Mouse (Mus musculus) liver, embryonic 14.5 days (tissue): ENCODE results near the gene Zpbp2. TPM values are rescaled to one million over a fixed set of nuclear protein-coding genes. Genes with fewer than 3 reads are reported as not detected.

Experiments
- ATAC-seq: fragments of 200-750 bp; cut with Nextera tagmentation; 2 replicates; pipeline ENCODE4 v1.8.0; 2017; ENCODE audit warnings: moderate number of reproducible peaks, mild to moderate bottlenecking, moderate library complexity; ENCODE audit not compliant: insufficient read depth
- DNase-seq, 3 experiments: peaks; one replicate each; pipeline ENCODE4 v3.0.0-alpha.2; 2012 to 2013; ENCODE audit warnings: low read depth in 3 of 3, low spot score in 3 of 3
- H3K27ac ChIP-seq: fragments of 300-500 bp; sonication (generic); 2 replicates; pipeline ENCODE4 v1.5.1; 2014; ENCODE audit warnings: moderate library complexity, mild to moderate bottlenecking, control low read depth, inconsistent platforms
- H3K27me3 ChIP-seq: fragments of 300-500 bp; sonication (generic); 2 replicates; pipeline ENCODE4 v1.6.1; 2014; ENCODE audit warnings: mild to moderate bottlenecking, low read length, moderate library complexity; ENCODE audit not compliant: control insufficient read depth, insufficient read depth
- H3K36me3 ChIP-seq: fragments of 300-500 bp; sonication (generic); replicated peaks from 2 replicates; pipeline ENCODE4 v1.6.1; 2014; ENCODE audit warnings: low read depth; ENCODE audit not compliant: control insufficient read depth, insufficient read depth
- H3K4me1 ChIP-seq, 2 experiments: fragments of 200-500 bp in 1 of 2; fragments of 300-500 bp in 1 of 2; sonication (generic) in 1 of 2; replicated peaks; 2 replicates each; pipeline ENCODE4 v1.6.1; 2012 to 2014; ENCODE audit warnings: antibody characterized with exemption in 1 of 2, inconsistent platforms in 1 of 2, low read length in 1 of 2; ENCODE audit not compliant: control insufficient read depth in 2 of 2, insufficient read depth in 2 of 2
- H3K4me2 ChIP-seq: fragments of 300-500 bp; sonication (generic); 2 replicates; pipeline ENCODE4 v1.6.1; 2014; ENCODE audit warnings: low read depth, mild to moderate bottlenecking, control low read depth, moderate library complexity
- H3K4me3 ChIP-seq, 2 experiments: fragments of 200-500 bp in 1 of 2; fragments of 300-500 bp in 1 of 2; sonication (generic) in 1 of 2; 2 replicates each; pipeline ENCODE4 v1.5.1; 2012 to 2014; ENCODE audit warnings: low read depth in 2 of 2, low read length in 2 of 2, mild to moderate bottlenecking in 2 of 2, control low read depth in 1 of 2, inconsistent platforms in 1 of 2, moderate library complexity in 1 of 2; ENCODE audit not compliant: insufficient read depth in 1 of 2
- H3K9ac ChIP-seq: fragments of 300-500 bp; sonication (generic); replicated peaks from 2 replicates; pipeline ENCODE4 v1.6.1; 2014; ENCODE audit warnings: mild to moderate bottlenecking, control low read depth, moderate library complexity
- H3K9me3 ChIP-seq: fragments of 300-500 bp; sonication (generic); 2 replicates; pipeline ENCODE4 v1.6.1; 2016; ENCODE audit warnings: low read length, mixed read lengths; ENCODE audit not compliant: control insufficient read depth
- CTCF ChIP-seq: IDR thresholded peaks from 2 replicates; pipeline ENCODE4 v1.5.1; 2016; ENCODE audit warnings: antibody characterized with exemption, low read depth, control low read depth
- EP300 ChIP-seq: IDR thresholded peaks from 2 replicates; pipeline ENCODE4 v1.6.1; 2016; ENCODE audit warnings: antibody characterized with exemption, low read depth
- WGBS: fragments of 180-500 bp; shearing (Covaris S2); extraction: QIAGEN DNeasy Blood & Tissue Kit; methylation state at CpG from one replicate; pipeline ENCODE4 v1.1.7; 2014; ENCODE audit not compliant: insufficient replicate concordance; 5-methylcytosine and 5-hydroxymethylcytosine counted together
- polyA plus RNA-seq, 2 experiments: library from polyadenylated mRNA; depleted of rRNA in 1 of 2; stranded (reverse) in 1 of 2; unstranded in 1 of 2; fragments of >200 nt; fragmentation: Nextera tagmentation in 1 of 2; extraction: Ambion mirVana in 1 of 2; gene quantifications; 2 replicates each; pipeline versions ENCODE4 v1.2.1 to v1.2.3; 2012 to 2014

The Zpbp2 gene
- polyA plus RNA-seq, 2 experiments: 0.44 to 0.76 TPM

DNA sequence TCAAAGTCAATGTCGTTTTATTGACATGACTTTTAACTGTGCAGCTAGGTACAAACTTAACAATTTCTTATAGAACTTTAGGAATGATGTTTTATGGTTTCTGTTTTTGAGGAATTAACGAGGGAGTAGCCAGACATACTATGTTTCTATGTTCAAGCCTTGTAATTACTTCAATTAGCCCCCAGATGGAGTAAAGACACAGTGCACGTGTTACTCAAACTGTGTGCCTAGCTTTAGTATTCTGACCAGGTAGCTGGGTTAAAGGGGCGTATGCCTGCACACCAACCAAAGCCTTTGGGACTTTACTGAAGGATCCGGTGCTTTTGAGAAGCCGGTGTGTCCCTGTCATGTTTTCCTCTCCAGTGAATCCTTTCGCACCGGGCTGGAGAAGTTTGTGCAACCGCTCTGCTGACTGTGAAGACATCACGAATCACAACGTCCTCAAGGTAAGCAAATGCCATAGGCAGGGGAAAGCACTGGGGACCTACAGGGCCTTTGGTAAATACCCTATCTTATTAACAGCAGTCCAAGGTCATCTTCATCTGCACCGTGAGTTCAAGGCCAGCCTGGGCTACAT is 4.3 kb downstream of the Zpbp2 start:
- 57% methylated on average over 12 of the region's 12 CpGs for WGBS
- TF ChIP-seq CTCF (peak; percentile 57), EP300 (no peak)

GRCm38 (mm10) chr11:98560942-98561341 is 10.0 kb downstream of the Zpbp2 start:
- 32% methylated on average over 7 of the region's 7 CpGs for WGBS
- no peak for ATAC-seq
- TF ChIP-seq EP300 (no peak), CTCF (no peak)

More for the DNA sequence above, 4.3 kb downstream of the Zpbp2 start:
- no peaks in the 10 kb centered on the region for H3K36me3 ChIP-seq
- peaks cover 4% of the 10 kb centered on the region for H3K27me3 ChIP-seq
- H3K27ac ChIP-seq: no peak overlapping the region
- no peak overlapping the region for H3K9ac ChIP-seq
- H3K4me2 ChIP-seq: no peak overlapping the region
- H3K4me3 ChIP-seq: no peak overlapping the region
- no peaks in the 10 kb centered on the region for H3K9me3 ChIP-seq
- peaks cover 10 to 12% of the 10 kb centered on the region in 2 experiments for H3K4me1 ChIP-seq
- DNase-seq (no peak), ATAC-seq (no peak)

DNA sequence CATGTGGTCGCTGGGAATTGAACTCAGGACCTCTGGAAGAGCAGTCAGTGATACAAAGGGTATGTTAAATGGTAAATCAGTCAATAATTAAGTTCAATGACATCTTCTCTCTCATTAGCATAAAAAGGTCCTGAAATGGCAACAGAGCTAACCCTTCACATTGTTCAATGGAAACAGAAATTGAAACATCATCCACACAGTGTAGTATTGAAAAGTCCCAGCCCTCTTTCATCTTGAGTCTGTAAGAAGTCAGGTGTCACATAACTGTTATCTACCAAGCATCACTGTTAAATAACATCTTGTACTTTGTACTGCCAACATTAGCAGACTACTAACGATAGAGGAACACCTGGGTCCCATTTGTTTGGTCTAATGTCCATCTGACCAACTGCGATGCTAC is 12.1 kb downstream of the Zpbp2 start:
- 73% methylated on average over 3 of the region's 3 CpGs for WGBS
- Histone ChIP-seq H3K9ac (no peak overlapping the region), H3K4me2 (no peak overlapping the region), H3K27ac (no peak overlapping the region), H3K9me3 (no peaks in the 10 kb centered on the region), H3K4me3 (no peak overlapping the region), H3K4me1 (peaks cover 0 to 1% of the 10 kb centered on the region in 2 experiments; a peak in 1 of 4 replicates), H3K36me3 (no peaks in the 10 kb centered on the region), H3K27me3 (no peaks in the 10 kb centered on the region; the same call in 1 of the 2 replicates)
- TF ChIP-seq EP300 (no peak), CTCF (no peak)
- DNase-seq (no peak), ATAC-seq (no peak)

More at GRCm38 (mm10) chr11:98560942-98561341, 10.0 kb downstream of the Zpbp2 start:
- no peaks in the 10 kb centered on the region for H3K9me3 ChIP-seq
- no peak overlapping the region for H3K27ac ChIP-seq
- H3K4me3 ChIP-seq: no peak overlapping the region
- DNase-seq: no peak
- H3K4me2 ChIP-seq: no peak overlapping the region
- no peaks in the 10 kb centered on the region for H3K36me3 ChIP-seq
- no peaks in the 10 kb centered on the region; the same call in 1 of the 2 replicates for H3K27me3 ChIP-seq
- peaks cover 0 to 1% of the 10 kb centered on the region in 2 experiments; a peak in 1 of 4 replicates for H3K4me1 ChIP-seq
- H3K9ac ChIP-seq: no peak overlapping the region

DNA sequence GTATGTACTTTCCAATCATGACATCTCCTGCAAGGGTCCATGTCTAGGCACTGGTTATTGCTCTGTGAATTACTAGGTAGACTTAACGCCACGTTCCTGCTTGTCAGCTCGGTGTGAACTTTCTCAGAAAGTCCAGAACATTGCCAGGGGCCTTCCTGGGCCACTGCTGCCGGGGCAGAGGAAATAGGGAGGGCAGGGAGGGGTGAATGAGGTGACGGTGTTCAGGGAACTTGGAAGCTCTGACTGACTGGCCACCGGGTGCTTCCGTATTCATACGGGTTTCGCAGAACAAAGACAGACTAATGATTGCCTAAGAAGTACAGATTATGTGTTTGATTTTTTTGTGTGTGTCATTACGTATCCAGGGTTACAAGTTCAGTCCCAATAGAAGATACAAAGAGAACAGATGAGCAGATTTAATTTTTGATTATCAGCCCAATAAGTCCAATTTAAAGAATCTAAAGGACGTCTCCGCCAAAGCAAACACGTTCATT is 13.1 kb downstream of the Zpbp2 start:
- Histone ChIP-seq H3K9ac (no peak overlapping the region), H3K4me1 (peaks cover 0 to 1% of the 10 kb centered on the region in 2 experiments; a peak in 1 of 4 replicates), H3K27me3 (no peaks in the 10 kb centered on the region; the same call in 1 of the 2 replicates), H3K4me2 (no peak overlapping the region), H3K4me3 (no peak overlapping the region), H3K36me3 (no peaks in the 10 kb centered on the region), H3K9me3 (peaks cover 2% of the 10 kb centered on the region; the same call in 1 of the 2 replicates), H3K27ac (no peak overlapping the region)
- DNase-seq (no peak), ATAC-seq (no peak)
- WGBS: 57% methylated on average over 13 of the region's 13 CpGs
- TF ChIP-seq CTCF (no peak), EP300 (no peak)

GRCm38 (mm10) chr11:98568326-98568725 is 17.4 kb downstream of the Zpbp2 start:
- H3K27ac ChIP-seq: no peak overlapping the region
- DNase-seq (no peak), ATAC-seq (no peak)
- no peaks in the 10 kb centered on the region for H3K36me3 ChIP-seq
- peaks cover 2% of the 10 kb centered on the region; the same call in 1 of the 2 replicates for H3K9me3 ChIP-seq
- H3K27me3 ChIP-seq: no peaks in the 10 kb centered on the region
- TF ChIP-seq EP300: no peak
- TF ChIP-seq CTCF: peak; percentile 75
- H3K4me1 ChIP-seq: no peaks in the 10 kb centered on the region
- H3K4me2 ChIP-seq: no peak overlapping the region
- H3K9ac ChIP-seq: no peak overlapping the region
- 72% methylated on average over 8 of the region's 8 CpGs for WGBS
- H3K4me3 ChIP-seq: no peak overlapping the region
